Mouse (Mus musculus) olfactory bulb, adult 2 months (tissue): ENCODE results near the gene Atp1b2.

Source experiments
- CTCF ChIP-seq: fragments of 200-500 bp; IDR thresholded peaks from 2 replicates; pipeline ENCODE4 v1.5.1; 2012; ENCODE audit warnings: low read depth, mild to moderate bottlenecking, low read length, moderate library complexity; ENCODE audit not compliant: insufficient read depth
- POLR2A ChIP-seq: fragments of 200-500 bp; IDR thresholded peaks from 2 replicates; pipeline ENCODE4 v1.6.1; 2012; ENCODE audit warnings: mild to moderate bottlenecking, low read depth, low read length, moderate library complexity; ENCODE audit not compliant: insufficient read depth

DNA sequence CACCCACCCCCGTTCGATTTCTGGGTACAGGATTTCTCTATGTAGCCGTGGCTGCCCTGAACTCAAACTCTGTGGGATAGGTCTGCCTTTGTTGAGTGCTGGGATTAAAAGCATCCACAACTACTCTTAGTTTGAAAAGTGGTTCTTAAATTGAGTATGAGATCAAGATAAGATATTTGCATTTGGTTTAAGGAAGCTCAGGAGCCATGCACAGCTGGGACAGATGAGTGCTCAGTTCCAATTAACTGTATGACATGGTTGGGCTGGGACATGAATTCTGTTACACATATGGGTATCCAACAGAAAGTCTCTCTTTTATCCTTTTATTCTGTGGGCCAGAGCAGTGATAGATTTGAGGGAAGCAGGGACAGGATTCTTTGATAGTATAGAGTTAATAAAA, 29.7 kb upstream of the Atp1b2 start:
- TF ChIP-seq POLR2A = no peak
- TF ChIP-seq CTCF = no peak
